Mouse (Mus musculus) limb, embryonic 13.5 days (tissue): ENCODE measurements at regions not wholly inside any gene's neighbourhood (a gene's known extent, or its start where the extent isn't known, plus 50 kb on each side); places are given as distances from the start of the nearest gene placed in this dataset.
A peak's percentile ranks its signal among the peaks of the same experiment; 100 is the strongest.

Experiments used
- ATAC-seq: fragments of 200-750 bp; cut with Nextera tagmentation; 2 replicates; pipeline ENCODE4 v1.8.0; 2017; ENCODE audit warnings: low read depth, moderate number of reproducible peaks, moderate TSS enrichment; ENCODE audit not compliant: low FRiP score
- H3K27ac ChIP-seq: fragments of 300-500 bp; sonication (generic); 2 replicates; pipeline ENCODE4 v1.5.1; 2015; ENCODE audit warnings: inconsistent platforms, mild to moderate bottlenecking, moderate library complexity
- H3K27me3 ChIP-seq: fragments of 300-500 bp; sonication (generic); 2 replicates; pipeline ENCODE4 v1.6.1; 2015; ENCODE audit warnings: mild to moderate bottlenecking, inconsistent platforms
- H3K36me3 ChIP-seq: fragments of 300-500 bp; sonication (generic); 2 replicates; pipeline ENCODE4 v1.6.1; 2015; ENCODE audit warnings: inconsistent platforms, mild to moderate bottlenecking, moderate library complexity
- H3K4me1 ChIP-seq: fragments of 300-500 bp; sonication (generic); 2 replicates; pipeline ENCODE4 v1.6.1; 2015; ENCODE audit warnings: inconsistent platforms
- H3K4me2 ChIP-seq: fragments of 300-500 bp; sonication (generic); replicated peaks from 2 replicates; pipeline ENCODE4 v1.6.1; 2015; ENCODE audit warnings: inconsistent platforms, mild to moderate bottlenecking, moderate library complexity
- H3K4me3 ChIP-seq: fragments of 300-500 bp; sonication (generic); 2 replicates; pipeline ENCODE4 v1.5.1; 2015; ENCODE audit warnings: moderate library complexity, mild to moderate bottlenecking, inconsistent platforms
- H3K9ac ChIP-seq: fragments of 300-500 bp; sonication (generic); 2 replicates; pipeline ENCODE4 v1.6.1; 2015; ENCODE audit warnings: mild to moderate bottlenecking, inconsistent platforms
- H3K9me3 ChIP-seq: fragments of 300-500 bp; sonication (generic); 2 replicates; pipeline ENCODE4 v1.6.1; 2016; ENCODE audit warnings: inconsistent platforms
- WGBS: fragments of 180-500 bp; shearing (Covaris S2); methylation state at CpG from one replicate; pipeline ENCODE4 v1.1.7; 2015; 5-methylcytosine and 5-hydroxymethylcytosine counted together

- Histone ChIP-seq H3K27me3 (peaks cover 45% of the 10 kb centered on the region), H3K27ac (no peak overlapping the region), H3K36me3 (no peaks in the 10 kb centered on the region), H3K9ac (no peak overlapping the region), H3K4me2 (no peak overlapping the region), H3K9me3 (no peaks in the 10 kb centered on the region), H3K4me1 (no peaks in the 10 kb centered on the region), H3K4me3 (no peak overlapping the region)
- ATAC-seq: no peak
- WGBS: 29% methylated on average over 9 of the region's 9 CpGs
Observed at GRCm38 (mm10) chr15:7459992-7460820, 62.0 kb upstream of the Egflam start.

GRCm38 (mm10) chr15:7462549-7462948, 64.4 kb upstream of the Egflam start:
- WGBS: 79% methylated on average over 18 of the region's 18 CpGs
- no peak overlapping the region for H3K4me3 ChIP-seq
- H3K9ac ChIP-seq: no peak overlapping the region
- no peaks in the 10 kb centered on the region for H3K36me3 ChIP-seq
- no peak overlapping the region for H3K27ac ChIP-seq
- H3K4me2 ChIP-seq: no peak overlapping the region
- H3K4me1 ChIP-seq: no peaks in the 10 kb centered on the region
- ATAC-seq: no peak
- H3K9me3 ChIP-seq: no peaks in the 10 kb centered on the region
- peaks cover 45% of the 10 kb centered on the region for H3K27me3 ChIP-seq

DNA sequence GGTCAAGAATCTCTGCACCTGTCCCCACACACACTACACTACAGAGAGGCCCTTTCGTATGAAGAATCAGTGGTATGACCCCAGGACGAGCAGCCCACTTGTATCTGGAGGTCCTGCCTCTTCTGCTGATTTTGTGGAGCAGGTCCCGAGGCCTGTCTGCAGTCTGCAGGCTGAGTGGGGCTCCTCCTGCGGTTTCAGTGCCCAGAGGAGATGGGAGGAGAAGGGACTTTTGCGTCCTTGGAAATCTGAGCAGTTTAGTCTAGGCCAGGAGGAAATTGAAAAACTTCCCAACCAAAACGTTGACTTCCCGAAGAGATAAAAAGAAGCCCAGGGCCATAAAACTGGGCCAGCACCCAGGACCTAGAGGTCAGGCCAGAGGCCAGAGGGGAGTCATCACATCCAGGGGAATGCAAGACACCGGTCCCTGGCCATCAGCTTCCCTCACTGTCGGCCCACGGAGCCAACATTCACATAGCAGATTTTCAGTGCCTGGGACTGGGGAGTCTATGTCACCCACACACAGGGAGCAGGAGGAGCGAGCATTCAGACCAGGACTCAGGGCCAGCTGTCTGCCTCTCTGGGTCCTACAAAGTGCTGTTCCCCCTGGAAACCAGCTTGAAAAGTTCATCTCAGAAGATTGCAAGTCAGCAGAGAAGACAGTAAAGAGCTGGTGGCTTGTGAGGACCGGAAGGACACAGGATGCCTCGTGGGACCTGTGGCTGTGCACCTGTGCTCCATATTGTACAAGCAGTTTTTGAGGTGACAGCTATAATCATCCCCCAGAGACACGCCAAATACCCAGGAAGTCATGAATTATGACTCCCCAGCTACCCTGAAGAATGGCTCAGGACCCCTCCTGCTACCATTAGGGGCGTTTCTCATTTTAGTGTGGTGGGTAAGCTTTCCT, 65.5 kb upstream of the Egflam start:
- ATAC-seq: no peak
- Histone ChIP-seq H3K4me1 (no peaks in the 10 kb centered on the region), H3K9me3 (no peaks in the 10 kb centered on the region), H3K27ac (no peak overlapping the region), H3K9ac (no peak overlapping the region), H3K4me2 (no peak overlapping the region), H3K27me3 (peaks cover 38% of the 10 kb centered on the region), H3K4me3 (no peak overlapping the region), H3K36me3 (no peaks in the 10 kb centered on the region)
- 48% methylated on average over 15 of the region's 15 CpGs for WGBS

GRCm38 (mm10) chr15:7480211-7480610, 82.0 kb upstream of the Egflam start:
- no peak overlapping the region for H3K4me3 ChIP-seq
- H3K9me3 ChIP-seq: no peaks in the 10 kb centered on the region
- H3K4me2 ChIP-seq: no peak overlapping the region
- WGBS: 7% methylated on average over 11 of the region's 11 CpGs
- no peak overlapping the region for H3K27ac ChIP-seq
- peaks cover 44% of the 10 kb centered on the region for H3K27me3 ChIP-seq
- no peaks in the 10 kb centered on the region for H3K36me3 ChIP-seq
- peaks cover 9% of the 10 kb centered on the region for H3K4me1 ChIP-seq
- ATAC-seq: peak; percentile 48
- no peak overlapping the region for H3K9ac ChIP-seq

DNA sequence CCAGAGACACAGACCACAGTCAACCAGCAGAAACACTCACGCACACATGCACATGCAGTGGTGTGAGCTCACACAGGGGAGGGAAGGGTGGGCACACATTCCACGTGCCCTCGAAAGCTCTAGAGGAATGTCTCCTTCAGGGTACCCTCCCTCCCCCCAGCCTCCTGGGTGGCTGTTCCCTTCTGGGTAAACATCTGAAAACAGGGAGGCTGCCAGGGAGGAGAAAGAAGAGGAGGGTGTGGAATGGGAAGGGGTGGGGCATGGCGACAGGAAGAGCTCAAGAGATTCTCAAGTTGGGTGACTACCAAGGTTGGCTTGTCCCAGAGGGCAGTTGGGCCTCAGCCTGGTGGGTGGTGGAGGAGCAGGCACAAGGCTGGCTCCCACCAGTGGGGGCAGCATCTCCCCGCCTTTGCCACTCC, 82.6 kb upstream of the Egflam start:
- Histone ChIP-seq H3K4me1 (peaks cover 9% of the 10 kb centered on the region), H3K9ac (no peak overlapping the region), H3K4me2 (no peak overlapping the region), H3K36me3 (no peaks in the 10 kb centered on the region), H3K9me3 (no peaks in the 10 kb centered on the region), H3K27ac (no peak overlapping the region), H3K4me3 (no peak overlapping the region), H3K27me3 (peaks cover 44% of the 10 kb centered on the region)
- 39% methylated on average over 5 of the region's 5 CpGs for WGBS
- no peak for ATAC-seq

- no peaks in the 10 kb centered on the region for H3K36me3 ChIP-seq
- peaks cover 26% of the 10 kb centered on the region for H3K27me3 ChIP-seq
- H3K4me1 ChIP-seq: peaks cover 9% of the 10 kb centered on the region
- no peak overlapping the region for H3K9ac ChIP-seq
- WGBS: 85% methylated on average over 5 of the region's 5 CpGs
- H3K4me3 ChIP-seq: no peak overlapping the region
- no peaks in the 10 kb centered on the region for H3K9me3 ChIP-seq
- ATAC-seq: no peak
- H3K4me2 ChIP-seq: no peak overlapping the region
- no peak overlapping the region for H3K27ac ChIP-seq
Observed at GRCm38 (mm10) chr15:7483686-7484085, 85.5 kb upstream of the Egflam start.

- Histone ChIP-seq H3K27me3 (no peaks in the 10 kb centered on the region), H3K9me3 (no peaks in the 10 kb centered on the region), H3K4me1 (0 out of 2 replicates have a peak, but pooled peaks cover 4% of the 10 kb centered on the region), H3K36me3 (no peaks in the 10 kb centered on the region), H3K9ac (no peak overlapping the region), H3K4me3 (no peak overlapping the region), H3K27ac (no peak overlapping the region), H3K4me2 (no peak overlapping the region)
- 89% methylated on average over 7 of the region's 7 CpGs for WGBS
- ATAC-seq: no peak
Observed at GRCm38 (mm10) chr15:7491091-7491490, 92.9 kb upstream of the Egflam start.

DNA sequence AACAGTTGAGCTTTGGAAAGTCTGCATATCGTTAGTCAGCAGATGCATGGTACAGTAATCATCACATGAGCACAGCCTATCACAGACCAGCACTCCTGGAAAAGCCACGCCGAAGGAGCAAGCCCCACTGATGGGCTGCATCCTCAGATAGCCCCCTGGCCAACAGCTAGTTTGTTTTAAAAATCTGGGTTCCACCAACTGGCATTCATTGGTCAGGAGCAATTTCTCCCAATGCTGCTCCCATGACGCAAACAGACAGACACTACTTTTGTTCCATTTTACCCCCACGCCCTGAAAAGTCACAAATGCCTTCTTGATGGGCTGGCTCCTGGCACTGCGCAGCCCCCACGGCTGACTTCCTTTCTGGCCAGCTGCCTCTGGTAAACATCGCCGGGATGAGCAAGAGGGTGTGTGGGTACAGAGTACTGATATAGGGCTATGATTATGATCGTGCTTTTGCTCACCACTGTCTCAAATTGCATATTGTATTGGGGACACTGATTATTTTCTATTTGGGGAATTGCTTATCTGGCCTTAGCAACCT, 95.0 kb upstream of the Egflam start:
- no peaks in the 10 kb centered on the region for H3K36me3 ChIP-seq
- H3K27me3 ChIP-seq: peaks cover 5% of the 10 kb centered on the region; the same call in 1 of the 2 replicates
- no peak overlapping the region for H3K27ac ChIP-seq
- ATAC-seq: no peak; the same call in 1 of the 2 replicates
- no peaks in the 10 kb centered on the region for H3K9me3 ChIP-seq
- H3K4me2 ChIP-seq: no peak overlapping the region
- 0 out of 2 replicates have a peak, but pooled peaks cover 4% of the 10 kb centered on the region for H3K4me1 ChIP-seq
- H3K9ac ChIP-seq: no peak overlapping the region
- H3K4me3 ChIP-seq: no peak overlapping the region
- WGBS: 65% methylated on average over 10 of the region's 10 CpGs

DNA sequence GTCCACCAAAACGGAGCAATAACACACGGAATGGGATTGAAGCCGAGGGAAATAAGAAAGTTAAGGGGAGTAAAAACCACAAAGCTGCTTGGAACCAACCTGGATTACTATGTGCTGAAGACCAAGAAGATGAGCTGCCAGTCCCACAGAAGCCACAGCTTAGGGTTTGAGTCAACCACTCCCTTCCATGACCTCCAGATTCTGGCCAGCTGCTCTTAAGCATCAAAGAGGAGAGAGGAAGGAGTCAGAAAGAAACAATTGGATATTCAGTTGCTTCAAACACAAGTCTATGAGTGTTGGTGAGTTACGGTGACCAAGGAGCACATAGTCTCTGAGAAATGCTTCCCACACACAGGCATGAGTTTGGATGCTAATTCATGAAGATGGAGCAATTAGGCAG, 99.7 kb upstream of the Egflam start:
- H3K4me1 ChIP-seq: 0 out of 2 replicates have a peak, but pooled peaks cover 4% of the 10 kb centered on the region
- no peak overlapping the region for H3K4me3 ChIP-seq
- H3K4me2 ChIP-seq: no peak overlapping the region
- ATAC-seq: no peak
- no peak overlapping the region for H3K27ac ChIP-seq
- 87% methylated on average over 4 of the region's 4 CpGs for WGBS
- no peaks in the 10 kb centered on the region for H3K9me3 ChIP-seq
- H3K27me3 ChIP-seq: peaks cover 5% of the 10 kb centered on the region; the same call in 1 of the 2 replicates
- no peaks in the 10 kb centered on the region for H3K36me3 ChIP-seq
- H3K9ac ChIP-seq: no peak overlapping the region

GRCm38 (mm10) chr15:7508535-7508934, 110.3 kb upstream of the Egflam start:
- H3K27ac ChIP-seq: no peak overlapping the region
- no peaks in the 10 kb centered on the region for H3K9me3 ChIP-seq
- H3K4me1 ChIP-seq: no peaks in the 10 kb centered on the region
- no peaks in the 10 kb centered on the region for H3K27me3 ChIP-seq
- ATAC-seq: no peak
- H3K4me3 ChIP-seq: no peak overlapping the region
- no peaks in the 10 kb centered on the region for H3K36me3 ChIP-seq
- 72% methylated on average over 8 of the region's 8 CpGs for WGBS
- no peak overlapping the region for H3K9ac ChIP-seq
- no peak overlapping the region for H3K4me2 ChIP-seq

- Histone ChIP-seq H3K4me1 (no peaks in the 10 kb centered on the region), H3K9me3 (no peaks in the 10 kb centered on the region), H3K9ac (no peak overlapping the region), H3K36me3 (no peaks in the 10 kb centered on the region), H3K4me2 (no peak overlapping the region), H3K27ac (no peak overlapping the region), H3K4me3 (no peak overlapping the region), H3K27me3 (no peaks in the 10 kb centered on the region)
- ATAC-seq: no peak
- WGBS: 65% methylated on average over 13 of the region's 13 CpGs
Observed at GRCm38 (mm10) chr15:7514743-7515273, 116.6 kb upstream of the Egflam start.

GRCm38 (mm10) chr15:7521611-7522010, 123.4 kb upstream of the Egflam start:
- Histone ChIP-seq H3K27ac (no peak overlapping the region), H3K4me2 (no peak overlapping the region), H3K36me3 (no peaks in the 10 kb centered on the region), H3K4me3 (no peak overlapping the region), H3K9ac (no peak overlapping the region), H3K9me3 (no peaks in the 10 kb centered on the region), H3K4me1 (no peaks in the 10 kb centered on the region), H3K27me3 (no peaks in the 10 kb centered on the region)
- ATAC-seq: no peak
- WGBS: 74% methylated on average over 9 of the region's 9 CpGs
